Mouse (Mus musculus): ENCODE results near the gene Lrig1.

- no peak for TF ChIP-seq ZNF384 (IDR thresholded peaks at IDR 0.05; ENCODE audit: low read depth, low read length)
- TF ChIP-seq HCFC1 (IDR thresholded peaks at IDR 0.05; ENCODE audit: borderline replicate concordance, insufficient read depth, low read length) = no peak
- no peak for TF ChIP-seq MAFK (IDR thresholded peaks at IDR 0.05; ENCODE audit: insufficient read depth, low read depth, low read length)
Measured at GRCm38 (mm10) chr6:94690247-94690646, 9.7 kb downstream of the Lrig1 start.

All from ES-E14 (cell line).